Mouse (Mus musculus) urinary bladder, postnatal 10 days (tissue): ENCODE results near the gene Acin1.
"Not testable (repeated sequence)": the region's sequence is repeated elsewhere in the genome, so short reads cannot be mapped to it uniquely, and the experiment has no call there.

ENCODE experiments used
- DNase-seq: peaks from one replicate; pipeline ENCODE4 v3.0.0; 2022; ENCODE audit warnings: low spot score

The Acin1 gene

GRCm38 (mm10) chr14:54642224-54642944 lies 44.3 kb downstream of the Acin1 start:
- DNase-seq = no peak

- DNase-seq = peak; percentile 67
These were observed 45.3 kb downstream of the Acin1 start, which contains the start of gene Cdh24 for GRCm38 (mm10) chr14:54641305-54641969. Gene Cdh24, minus strand, starts transcription at chr14:54641364.

DNA sequence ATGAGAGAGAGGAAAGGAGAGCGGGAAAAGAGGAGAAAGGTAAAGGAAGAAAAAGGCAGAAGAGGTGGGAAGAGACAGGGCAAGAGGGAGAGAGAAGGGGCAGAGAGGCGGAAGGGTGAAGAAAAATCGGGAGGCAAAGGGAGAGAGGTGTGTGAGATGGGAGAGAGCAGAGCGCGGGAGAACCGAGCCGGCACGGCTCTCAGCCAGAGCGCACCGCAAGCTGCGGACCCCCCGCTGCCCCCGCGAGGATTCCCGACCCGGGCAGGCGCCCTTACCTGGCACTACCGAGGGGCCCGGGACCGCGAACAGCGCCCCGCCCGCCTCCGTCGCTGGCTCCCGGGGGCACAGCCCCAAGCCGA lies 45.8 kb downstream of the Acin1 start, which contains the start of gene Gm17606:
Gene Gm17606, plus strand, starts transcription at position 7 of the 359 bp plus-strand sequence.
- DNase-seq = no peak

DNA sequence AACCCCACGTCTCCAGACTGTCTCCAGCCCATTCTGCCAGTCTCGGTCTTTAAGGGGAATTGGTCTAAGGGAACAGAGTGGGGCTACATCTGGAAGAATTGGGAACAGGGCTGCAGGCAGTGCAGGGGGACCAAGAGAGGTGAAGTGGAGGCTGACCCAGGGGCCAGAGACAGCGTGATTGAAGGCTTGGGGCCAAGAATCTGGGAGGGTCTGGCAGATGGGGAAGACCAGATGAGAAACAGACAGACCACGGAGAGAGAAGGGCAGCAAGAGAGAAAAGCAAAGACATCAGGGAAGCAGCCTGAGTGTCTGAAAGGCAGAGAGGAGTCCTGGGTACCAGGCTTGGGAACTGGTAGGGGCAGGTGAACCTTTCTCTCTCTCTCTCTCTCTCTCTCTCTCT lies 46.6 kb downstream of the Acin1 start:
- no peak for DNase-seq

DNA sequence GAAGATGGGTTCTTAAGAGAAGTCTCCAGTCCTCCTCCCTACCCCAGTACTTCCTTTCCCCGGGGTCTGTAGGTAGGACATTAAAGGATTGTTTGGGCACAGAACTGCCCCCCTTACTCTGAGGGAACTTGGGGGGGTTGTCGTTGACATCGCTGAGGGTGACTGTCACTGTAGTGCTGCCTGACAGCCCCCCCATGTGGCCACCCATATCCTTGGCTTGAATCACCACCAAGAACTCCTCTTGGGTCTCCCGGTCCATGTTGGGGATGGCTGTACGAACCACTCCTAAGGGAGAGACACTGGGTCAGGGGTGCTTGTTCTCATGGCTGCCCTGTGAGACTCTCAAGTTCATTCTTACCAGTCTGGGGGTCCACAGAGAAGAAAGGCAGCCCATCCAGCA lies 48.5 kb downstream of the Acin1 start:
- DNase-seq = no peak

DNA sequence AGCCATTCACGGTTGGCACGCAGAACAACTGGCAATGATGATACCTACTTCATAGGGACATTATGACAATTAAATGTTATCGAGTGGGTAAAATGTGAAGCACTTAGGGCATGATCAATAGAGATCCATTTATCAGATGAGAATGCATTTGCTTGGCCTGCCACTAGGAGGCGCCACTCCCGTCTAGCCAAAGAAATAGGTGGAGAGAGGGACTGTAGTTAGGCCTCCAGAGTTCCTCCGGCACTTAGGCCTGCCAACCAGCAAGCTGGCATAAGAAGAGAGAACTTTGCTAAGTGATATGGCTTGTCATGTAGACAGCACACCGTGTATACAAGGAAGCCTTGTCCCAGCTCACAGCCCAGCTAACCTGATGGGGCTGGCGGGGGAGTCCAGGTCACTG lies 49.8 kb downstream of the Acin1 start:
- no peak for DNase-seq

GRCm38 (mm10) chr14:54634182-54634581 lies 52.5 kb downstream of the Acin1 start:
- no peak for DNase-seq

GRCm38 (mm10) chr14:54632252-54632651 lies 54.5 kb downstream of the Acin1 start:
- DNase-seq = no peak

DNA sequence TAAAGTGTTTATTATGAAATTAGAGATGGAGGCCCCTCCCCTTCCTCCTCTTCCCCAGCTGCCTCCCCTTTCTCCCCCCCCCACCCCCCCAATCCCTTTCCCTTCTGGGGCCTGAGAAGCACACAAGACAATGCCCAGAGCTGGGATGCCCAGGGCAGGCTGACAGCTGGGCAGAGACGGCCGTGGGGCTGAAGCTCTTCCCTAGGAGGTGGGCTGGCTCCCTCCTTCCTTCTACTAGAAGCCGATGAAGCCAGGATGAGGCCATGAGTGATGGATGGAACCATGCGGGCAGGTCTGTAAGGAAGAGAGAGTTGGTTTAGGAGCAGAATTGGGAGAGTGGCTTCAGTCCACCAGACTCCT lies 55.5 kb downstream of the Acin1 start:
- DNase-seq = no peak

- DNase-seq = no peak
These were observed 56.0 kb downstream of the Acin1 start for GRCm38 (mm10) chr14:54630583-54631239.

- DNase-seq = no peak
These were observed 56.9 kb downstream of the Acin1 start for GRCm38 (mm10) chr14:54629797-54630196.

DNA sequence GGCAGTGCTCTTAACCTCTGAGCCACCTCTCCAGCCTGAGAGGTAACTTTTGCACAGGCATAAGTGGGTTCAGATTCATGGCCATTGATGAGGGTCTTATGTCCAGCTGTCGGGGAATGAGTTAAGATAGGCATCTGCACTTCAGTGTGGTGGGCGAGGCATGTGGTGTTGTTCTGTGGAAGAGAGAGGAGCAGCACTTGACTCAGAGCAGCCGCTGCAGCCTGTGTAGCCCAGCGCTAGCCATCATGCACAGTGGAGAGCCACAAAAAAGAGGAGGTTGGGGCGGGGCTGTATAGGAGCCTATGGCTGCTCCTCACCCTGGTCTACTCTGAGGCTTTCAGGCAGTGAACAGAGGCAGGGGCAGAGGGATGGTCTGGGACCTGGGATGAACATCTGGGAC lies 58.6 kb downstream of the Acin1 start:
- DNase-seq = no peak

- DNase-seq = no peak
These were observed 61.8 kb downstream of the Acin1 start for GRCm38 (mm10) chr14:54624976-54625375.

- no peak for DNase-seq
These were observed 63.4 kb downstream of the Acin1 start for GRCm38 (mm10) chr14:54623334-54623733.

DNA sequence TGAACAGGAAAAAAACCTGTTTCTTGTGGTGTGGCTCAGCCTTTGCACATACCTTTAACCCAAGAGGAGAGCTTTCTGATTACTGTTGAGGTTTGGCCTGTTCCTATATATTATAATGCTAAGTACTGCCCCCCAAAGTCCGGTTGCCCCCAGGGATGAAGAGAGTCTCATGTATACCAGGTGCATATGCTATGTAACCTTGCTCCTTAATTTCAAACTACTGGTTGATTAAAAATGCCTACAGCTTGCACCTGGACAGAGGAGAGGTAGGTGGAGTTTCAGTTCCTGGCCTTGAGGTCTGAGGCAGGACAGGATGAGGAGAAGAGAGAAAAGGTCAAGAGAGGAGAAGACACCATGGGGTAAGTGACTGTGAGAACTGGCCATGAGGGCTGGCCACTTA lies 65.6 kb downstream of the Acin1 start, which contains the start of gene Psmb11:
Gene Psmb11, plus strand, starts transcription at position 301 of the 400 bp plus-strand sequence.
- DNase-seq = no peak

- DNase-seq = peak; percentile 66
These were observed 68.8 kb downstream of the Acin1 start, which contains the start of gene Psmb5 for GRCm38 (mm10) chr14:54617897-54618365. Gene Psmb5, minus strand, starts transcription at chr14:54618022.

- no peak for DNase-seq
These were observed 69.4 kb downstream of the Acin1 start for GRCm38 (mm10) chr14:54617152-54617896.

- no peak for DNase-seq
These were observed 70.4 kb downstream of the Acin1 start for GRCm38 (mm10) chr14:54616226-54616825.

DNA sequence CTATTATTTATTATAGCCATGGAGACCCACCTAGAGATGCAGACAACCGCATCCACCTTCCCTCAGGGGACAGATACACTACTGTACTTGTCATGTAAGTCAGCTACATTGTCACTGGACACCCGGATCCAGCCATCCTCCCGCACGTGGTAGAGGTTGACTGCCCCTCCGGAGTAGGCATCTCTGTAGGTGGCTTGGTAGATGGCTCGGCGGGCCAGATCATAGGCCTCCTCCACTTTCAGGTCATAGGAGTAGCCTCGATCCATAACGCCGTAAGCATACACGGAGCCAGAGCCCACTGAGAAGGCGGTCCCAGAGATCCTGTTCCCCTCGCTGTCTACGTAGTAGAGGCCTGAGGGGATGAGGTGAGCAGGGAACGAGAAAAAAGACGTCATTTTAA lies 72.6 kb downstream of the Acin1 start:
- not testable (repeated sequence) for DNase-seq

GRCm38 (mm10) chr14:54610648-54611047 lies 76.1 kb downstream of the Acin1 start:
- DNase-seq = no peak

- DNase-seq = no peak
These were observed 76.8 kb downstream of the Acin1 start for GRCm38 (mm10) chr14:54609962-54610361.

DNA sequence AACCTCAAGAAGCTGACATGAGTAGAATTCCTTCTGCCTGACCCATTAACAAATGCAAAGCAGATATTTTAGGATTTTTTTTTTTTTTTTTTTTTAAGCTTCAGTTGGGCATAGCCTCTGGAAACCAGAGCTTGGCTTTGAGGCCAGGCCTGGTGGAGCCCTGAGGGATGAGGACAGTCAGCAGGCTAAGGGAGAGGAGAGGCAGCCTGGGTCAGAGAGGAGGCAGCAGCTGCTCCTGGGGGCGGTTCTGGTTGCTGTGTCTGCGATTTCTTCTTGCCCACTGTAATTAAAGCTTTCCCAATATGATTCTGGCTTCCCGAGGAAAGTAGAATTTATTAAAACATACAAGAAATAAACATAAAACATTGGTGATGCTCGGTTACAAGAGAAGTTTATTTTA lies 77.5 kb downstream of the Acin1 start:
- DNase-seq = no peak
